Mouse (Mus musculus): ENCODE data around the gene Cbx8. TPM values are rescaled to one million over a fixed set of nuclear protein-coding genes. Genes with fewer than 3 reads are reported as not detected.

The Cbx8 gene
- total and polyA plus RNA-seq, 2 experiments from 2014 or later, result 7.6 to 15.5 TPM

DNA sequence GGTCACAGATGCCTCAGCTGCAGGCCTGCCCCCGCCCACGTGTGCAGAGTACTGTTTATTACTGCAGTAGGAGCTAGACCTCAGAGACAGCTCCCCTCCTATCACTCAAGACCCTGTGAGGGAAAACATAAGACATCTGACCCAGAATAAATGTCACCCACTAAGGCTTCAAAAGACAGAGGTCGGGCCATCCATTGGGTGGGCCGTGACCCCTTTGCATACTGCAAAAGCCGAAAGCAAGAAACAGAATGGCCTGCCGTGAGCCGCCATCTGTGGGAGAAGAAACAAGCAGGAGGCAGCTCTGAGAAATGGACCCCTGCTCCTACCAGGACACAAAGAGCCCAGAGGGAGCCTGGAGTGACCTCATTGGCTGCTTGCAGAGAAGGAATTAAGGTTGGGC, 23.3 kb downstream of the Cbx8 start:
- TF ChIP-seq CTCF (IDR thresholded peaks at IDR 0.05), result no peak
- no peak for ATAC-seq (ENCODE audit: low FRiP score)

DNA sequence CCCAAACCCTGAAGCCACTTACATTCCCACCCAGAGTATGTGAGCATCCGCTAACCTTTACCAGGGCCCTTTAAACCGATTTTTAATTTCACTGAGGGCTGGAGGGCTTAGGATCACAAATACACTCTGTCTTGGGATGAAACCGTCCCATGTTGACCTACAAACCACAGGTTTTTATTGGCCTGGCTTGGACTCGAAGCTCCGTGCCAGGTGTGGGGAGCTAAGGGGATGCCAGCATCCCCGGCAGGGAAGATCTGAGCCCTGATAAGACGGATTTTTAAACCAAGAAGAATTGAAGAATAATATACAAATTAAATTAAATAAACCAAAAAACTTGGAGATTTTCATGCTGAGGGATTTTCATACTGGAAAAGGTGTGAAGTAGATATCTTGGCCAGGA, 26.3 kb downstream of the Cbx8 start:
- TF ChIP-seq CTCF (IDR thresholded peaks at IDR 0.05), result no peak
- Histone ChIP-seq H3K27ac (ENCODE audit: low read depth, low read length) (no peak overlapping the region), H3K36me3 (ENCODE audit: insufficient read depth, low read length) (no peaks in the 10 kb centered on the region), H3K4me2 (ENCODE audit: low read depth, low read length, poor library complexity, severe bottlenecking) (no peak overlapping the region), H3K4me1 (ENCODE audit: insufficient read depth, low read length) (no peaks in the 10 kb centered on the region), H3K9ac (replicated peaks; ENCODE audit: low read length, poor library complexity, severe bottlenecking) (no peak overlapping the region), H3K4me3 (ENCODE audit: low read depth, low read length) (no peak overlapping the region), H3K27me3 (ENCODE audit: insufficient read depth, low read length) (no peaks in the 10 kb centered on the region), H3K9me3 (ENCODE audit: low read length) (no peaks in the 10 kb centered on the region)
- no peak for DNase-seq (ENCODE audit: low spot score)
- ATAC-seq (ENCODE audit: low FRiP score), result no peak
- WGBS, result 87% methylated on average over 7 of the region's 7 CpGs

More for the DNA sequence above, 23.3 kb downstream of the Cbx8 start:
- WGBS, result 51% methylated on average over 7 of the region's 7 CpGs
- H3K27ac ChIP-seq (ENCODE audit: low read depth, low read length), result no peak overlapping the region
- H3K27me3 ChIP-seq (ENCODE audit: insufficient read depth, low read length), result peaks cover 3% of the 10 kb centered on the region; the same call in 1 of the 2 replicates
- DNase-seq (ENCODE audit: low spot score), result no peak
- H3K4me2 ChIP-seq (ENCODE audit: low read depth, low read length, poor library complexity, severe bottlenecking), result no peak overlapping the region
- H3K9ac ChIP-seq (replicated peaks; ENCODE audit: low read length, poor library complexity, severe bottlenecking), result no peak overlapping the region
- no peaks in the 10 kb centered on the region for H3K36me3 ChIP-seq (ENCODE audit: insufficient read depth, low read length)
- H3K4me3 ChIP-seq (ENCODE audit: low read depth, low read length), result no peak overlapping the region
- no peaks in the 10 kb centered on the region for H3K4me1 ChIP-seq (ENCODE audit: insufficient read depth, low read length)
- no peaks in the 10 kb centered on the region for H3K9me3 ChIP-seq (ENCODE audit: low read length)

DNA sequence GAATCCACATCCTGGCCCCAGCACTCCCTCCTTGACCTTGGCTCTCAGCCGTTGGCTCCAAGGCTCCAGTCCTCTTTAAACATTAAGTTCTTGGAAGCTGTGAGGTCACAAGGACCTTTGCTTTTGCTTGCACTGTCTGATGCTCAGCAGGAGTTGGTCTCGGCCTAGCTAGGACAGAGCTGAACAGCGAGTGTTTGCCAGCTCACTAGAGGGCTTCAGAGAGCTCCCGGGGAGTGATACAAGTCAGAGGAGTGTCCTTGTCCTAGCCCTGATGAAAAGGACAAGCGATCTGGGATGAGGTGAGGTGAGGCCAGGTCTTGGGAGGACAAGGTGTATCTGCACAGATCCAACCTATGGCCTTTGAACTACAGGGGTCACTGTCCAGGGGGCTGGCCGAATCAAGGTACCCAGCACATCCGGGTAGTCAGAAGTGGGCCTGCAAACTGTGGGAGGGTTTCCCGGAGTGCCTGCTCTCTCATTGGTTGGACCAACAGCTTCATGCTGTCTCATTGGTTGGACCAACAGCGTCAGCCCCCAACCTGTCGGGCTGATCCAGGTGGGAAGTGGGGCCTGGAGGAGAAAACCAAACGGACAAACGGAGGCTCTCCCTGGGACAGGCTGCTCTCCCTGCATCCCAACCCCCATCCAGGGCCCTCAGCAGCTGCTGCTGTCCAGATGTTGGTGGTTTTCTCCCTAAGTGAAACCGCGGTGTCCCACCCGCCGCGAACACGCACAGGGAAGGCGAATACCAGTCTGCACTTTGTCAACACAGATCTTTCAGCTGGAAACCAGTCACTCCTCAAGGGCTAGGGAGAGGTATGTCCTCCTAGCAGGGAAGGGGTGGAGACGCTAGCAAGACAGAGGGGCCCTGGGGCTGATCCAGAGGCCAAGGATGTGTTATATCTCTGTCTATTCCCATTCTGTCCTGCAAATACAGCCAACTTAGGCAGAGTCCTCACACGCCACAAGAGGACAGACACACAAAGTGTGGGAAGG, 33.0 kb downstream of the Cbx8 start:
- WGBS, result 25% methylated on average over 21 of the region's 21 CpGs
- no peaks in the 10 kb centered on the region for H3K36me3 ChIP-seq (ENCODE audit: insufficient read depth, low read length)
- H3K9me3 ChIP-seq (ENCODE audit: low read length), result no peaks in the 10 kb centered on the region
- H3K4me3 ChIP-seq (ENCODE audit: low read depth, low read length), result peak overlapping the region; percentile 16
- H3K9ac ChIP-seq (replicated peaks; ENCODE audit: low read length, poor library complexity, severe bottlenecking), result no peak overlapping the region
- no peak for TF ChIP-seq CTCF (IDR thresholded peaks at IDR 0.05)
- H3K4me2 ChIP-seq (ENCODE audit: low read depth, low read length, poor library complexity, severe bottlenecking), result peak overlapping the region; percentile 23
- ATAC-seq (ENCODE audit: low FRiP score), result no peak
- H3K27me3 ChIP-seq (ENCODE audit: insufficient read depth, low read length), result no peaks in the 10 kb centered on the region
- H3K27ac ChIP-seq (ENCODE audit: low read depth, low read length), result no peak overlapping the region
- peak; percentile 40 for DNase-seq (ENCODE audit: low spot score)
- H3K4me1 ChIP-seq (ENCODE audit: insufficient read depth, low read length), result no peaks in the 10 kb centered on the region

DNA sequence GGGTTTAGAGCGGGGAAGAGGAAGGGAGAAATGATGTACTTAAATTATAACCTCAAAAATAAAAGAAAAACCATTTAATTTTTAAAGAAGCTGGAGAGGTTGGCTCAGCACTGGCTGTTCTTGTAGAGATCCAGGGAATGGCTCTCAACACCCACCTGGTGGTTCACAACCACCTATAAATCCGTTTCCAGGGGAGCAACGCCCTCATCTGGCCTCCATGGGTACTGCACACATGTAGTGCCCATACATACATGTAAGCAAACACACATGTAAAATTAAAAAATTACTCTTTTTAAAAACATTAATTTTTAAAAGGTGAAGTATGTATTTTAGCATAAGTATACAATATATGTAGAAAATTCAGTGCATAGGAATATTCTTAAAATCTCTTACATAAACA, 34.3 kb downstream of the Cbx8 start:
- Histone ChIP-seq H3K4me2 (ENCODE audit: low read depth, low read length, poor library complexity, severe bottlenecking) (no peak overlapping the region), H3K4me1 (ENCODE audit: insufficient read depth, low read length) (no peaks in the 10 kb centered on the region), H3K27ac (ENCODE audit: low read depth, low read length) (no peak overlapping the region), H3K9ac (replicated peaks; ENCODE audit: low read length, poor library complexity, severe bottlenecking) (no peak overlapping the region), H3K36me3 (ENCODE audit: insufficient read depth, low read length) (no peaks in the 10 kb centered on the region), H3K27me3 (ENCODE audit: insufficient read depth, low read length) (no peaks in the 10 kb centered on the region), H3K9me3 (ENCODE audit: low read length) (no peaks in the 10 kb centered on the region), H3K4me3 (ENCODE audit: low read depth, low read length) (no peak overlapping the region)
- DNase-seq (ENCODE audit: low spot score) (no peak), ATAC-seq (ENCODE audit: low FRiP score) (no peak)
- 65% methylated on average over 3 of the region's 3 CpGs for WGBS
- TF ChIP-seq CTCF (IDR thresholded peaks at IDR 0.05), result peak; percentile 40

DNA sequence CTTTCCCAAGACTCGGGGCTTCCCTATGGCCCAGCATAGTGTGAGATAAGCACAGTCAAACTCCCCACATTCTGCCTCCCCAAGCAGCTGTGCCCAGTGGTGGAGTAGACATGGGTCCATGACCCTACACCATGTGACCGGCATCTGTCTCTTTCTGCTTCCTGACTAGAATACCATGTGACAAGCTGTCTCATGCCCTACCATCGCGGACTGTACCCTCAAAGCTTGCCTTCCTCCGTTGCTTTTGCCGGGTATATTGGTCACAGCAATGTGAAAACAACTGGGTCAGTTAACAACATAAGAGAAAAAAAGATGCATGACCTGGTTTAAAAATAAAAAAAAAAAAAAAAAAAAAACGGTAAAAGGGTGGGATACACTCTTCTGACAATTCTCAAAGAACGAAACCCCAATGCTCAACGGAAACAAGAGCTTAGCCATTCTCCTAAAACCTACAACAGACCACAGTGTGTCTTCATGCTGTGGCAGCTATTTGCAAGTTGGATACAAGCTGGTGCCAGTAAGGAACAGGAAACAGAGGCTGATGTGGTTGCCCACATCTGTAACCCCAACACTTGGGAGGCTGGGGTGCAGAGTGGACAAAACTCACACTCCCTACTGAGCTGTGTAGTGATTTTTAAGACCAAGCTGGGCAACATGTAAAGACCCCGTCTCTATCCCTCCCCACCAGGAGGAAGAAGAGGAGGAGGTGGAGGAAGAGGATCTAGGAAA, 35.1 kb downstream of the Cbx8 start:
- no peaks in the 10 kb centered on the region for H3K36me3 ChIP-seq (ENCODE audit: insufficient read depth, low read length)
- no peaks in the 10 kb centered on the region for H3K4me1 ChIP-seq (ENCODE audit: insufficient read depth, low read length)
- no peak for DNase-seq (ENCODE audit: low spot score)
- no peak overlapping the region for H3K4me3 ChIP-seq (ENCODE audit: low read depth, low read length)
- H3K9me3 ChIP-seq (ENCODE audit: low read length), result no peaks in the 10 kb centered on the region
- no peak overlapping the region for H3K27ac ChIP-seq (ENCODE audit: low read depth, low read length)
- WGBS, result 86% methylated on average over 10 of the region's 10 CpGs
- H3K27me3 ChIP-seq (ENCODE audit: insufficient read depth, low read length), result no peaks in the 10 kb centered on the region
- no peak overlapping the region for H3K9ac ChIP-seq (replicated peaks; ENCODE audit: low read length, poor library complexity, severe bottlenecking)
- no peak overlapping the region for H3K4me2 ChIP-seq (ENCODE audit: low read depth, low read length, poor library complexity, severe bottlenecking)
- no peak for TF ChIP-seq CTCF (IDR thresholded peaks at IDR 0.05)
- no peak for ATAC-seq (ENCODE audit: low FRiP score)

Data from midbrain, postnatal 0 days (tissue).